Mouse (Mus musculus): ENCODE measurements around the gene Tmem54. TPM values are rescaled to one million over a fixed set of nuclear protein-coding genes. Genes with fewer than 3 reads are reported as not detected.

The Tmem54 gene
- total RNA-seq, 2 experiments from 2014 or later: not detected

DNA sequence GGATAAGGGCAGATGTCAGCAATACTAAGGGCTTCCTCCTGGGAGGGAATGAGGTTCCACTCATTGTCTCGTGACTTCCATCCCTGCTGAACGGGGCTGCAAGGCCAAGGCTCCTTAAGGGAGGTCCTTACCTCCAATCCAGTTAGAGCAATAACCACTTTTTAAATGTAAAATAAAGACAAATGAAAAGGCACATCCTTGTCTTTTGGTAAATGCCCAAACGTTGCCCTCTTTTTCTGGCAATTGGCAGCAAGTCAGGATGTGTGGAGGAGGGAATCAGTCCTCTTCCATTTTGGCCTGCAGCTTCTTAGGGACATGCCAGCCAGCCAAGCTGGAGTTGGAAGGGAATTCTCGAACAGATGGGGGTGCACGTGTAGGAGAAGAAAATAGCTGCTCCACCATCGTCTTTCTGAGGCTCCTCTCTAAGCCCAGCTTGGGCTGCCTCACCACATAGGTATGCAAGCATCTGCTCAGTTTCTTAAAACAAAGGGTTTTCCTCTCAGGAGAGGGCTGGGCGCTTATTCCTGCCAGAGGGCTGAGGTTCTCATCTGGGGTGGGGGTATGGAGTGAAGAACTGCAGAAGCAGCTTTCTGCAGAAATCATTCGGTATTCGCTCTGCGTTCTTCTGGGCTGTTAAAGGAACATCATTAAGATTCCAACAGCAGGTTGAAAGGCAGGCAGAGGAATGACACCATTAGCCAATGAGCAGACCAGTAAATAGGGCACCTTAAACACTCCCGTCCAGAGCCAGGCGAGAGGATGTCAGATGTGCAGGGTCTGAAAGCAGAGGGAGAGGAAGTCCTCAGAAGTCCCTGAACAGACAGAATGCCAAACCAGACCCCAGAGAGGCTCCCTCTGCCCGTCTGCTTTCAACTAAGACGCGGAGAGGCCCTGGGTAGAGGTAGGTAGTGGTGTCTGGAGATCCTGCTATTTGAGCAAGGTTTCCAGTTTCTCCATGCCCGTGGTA is 39.3 kb downstream of the Tmem54 start:
- intact Hi-C loops (cut with DNase I): no loop called here
- no peak for DNase-seq (ENCODE audit: low spot score)

DNA sequence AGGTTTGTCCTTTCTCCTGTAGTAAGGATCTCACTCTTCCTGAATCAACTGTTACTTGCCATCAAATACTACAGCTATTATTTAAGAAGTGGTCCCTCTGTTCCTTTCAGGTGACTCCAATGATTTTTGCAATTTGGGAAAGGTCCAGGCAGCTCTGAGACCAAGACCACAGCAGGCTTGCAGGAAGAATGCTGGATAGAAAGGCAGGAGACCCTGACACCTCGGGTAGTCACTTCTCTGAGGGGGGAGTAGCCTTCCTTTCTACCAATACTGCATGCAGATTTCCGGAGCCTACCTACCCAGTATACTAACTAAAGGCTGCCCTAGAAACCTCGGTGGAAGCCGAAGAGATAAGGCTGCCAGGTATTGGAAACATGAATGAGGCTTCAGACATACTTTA is 40.1 kb downstream of the Tmem54 start:
- DNase-seq (ENCODE audit: low spot score): no peak
- intact Hi-C loops (cut with DNase I): no loop called here

DNA sequence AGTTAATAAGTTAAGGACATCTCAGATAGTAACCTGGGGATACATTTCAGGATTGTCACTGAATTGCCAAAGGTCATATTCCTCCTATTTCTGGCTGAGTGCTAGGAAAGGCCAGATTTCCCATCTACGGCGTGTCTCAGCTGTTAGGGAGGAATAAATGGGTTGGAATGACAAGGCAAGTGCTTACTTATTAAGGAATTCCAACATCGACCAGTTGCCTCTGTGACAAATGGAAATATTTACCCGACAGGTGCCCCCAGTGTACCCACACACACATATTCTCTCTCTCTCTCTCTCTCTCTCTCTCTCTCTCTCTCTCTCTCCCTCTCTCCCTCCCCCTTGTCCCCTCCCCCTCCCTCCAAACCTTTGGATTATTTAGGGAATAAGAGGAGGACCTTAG is 40.6 kb downstream of the Tmem54 start:
- intact Hi-C loops (cut with DNase I): no loop called here
- no peak for DNase-seq (ENCODE audit: low spot score)

DNA sequence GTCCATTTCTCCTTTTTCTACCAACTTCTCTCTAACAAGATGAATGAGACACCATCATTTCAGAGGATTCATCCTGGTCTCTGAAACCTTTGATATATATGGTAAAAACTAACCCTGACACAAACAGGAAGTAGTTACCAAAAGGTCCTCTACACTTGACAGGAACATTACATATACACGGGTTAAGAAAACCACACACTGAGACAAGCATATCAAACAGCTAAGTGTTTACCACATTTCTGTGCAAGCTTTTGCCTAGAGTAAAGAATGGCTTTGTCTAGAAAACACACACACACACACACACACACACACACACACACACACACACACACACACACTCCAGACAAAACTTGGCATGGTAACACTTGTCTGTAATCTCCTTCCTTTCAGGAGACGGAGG is 41.0 kb downstream of the Tmem54 start:
- DNase-seq (ENCODE audit: low spot score): no peak
- intact Hi-C loops (cut with DNase I): no loop called here

DNA sequence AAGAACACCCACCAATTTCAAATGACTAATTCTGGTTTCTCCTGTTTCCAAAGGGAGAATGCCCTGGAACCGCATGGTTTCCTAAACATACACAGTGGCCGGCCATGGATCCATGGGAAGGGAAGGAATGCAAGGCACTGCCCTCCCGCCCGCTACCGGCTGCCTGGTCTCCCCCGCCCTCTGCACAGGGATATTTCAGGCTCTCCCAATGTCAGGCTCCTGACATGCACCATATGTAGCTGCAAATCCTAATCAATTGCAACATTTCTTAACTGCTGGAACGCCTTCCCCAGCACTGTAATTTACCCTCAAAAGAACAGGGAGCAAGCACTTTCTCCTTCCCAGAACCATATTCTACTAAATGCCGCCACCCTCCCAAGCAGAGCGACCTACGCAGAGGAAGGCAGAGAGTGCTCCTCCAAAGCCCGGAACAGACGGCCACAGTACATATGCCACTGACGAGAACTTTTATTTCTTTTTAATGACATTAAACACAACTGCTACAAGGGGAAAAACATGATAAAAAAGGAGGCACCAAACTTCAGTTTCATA is 42.3 kb downstream of the Tmem54 start:
- intact Hi-C loops (cut with DNase I): no loop called here
- DNase-seq (ENCODE audit: low spot score): no peak

DNA sequence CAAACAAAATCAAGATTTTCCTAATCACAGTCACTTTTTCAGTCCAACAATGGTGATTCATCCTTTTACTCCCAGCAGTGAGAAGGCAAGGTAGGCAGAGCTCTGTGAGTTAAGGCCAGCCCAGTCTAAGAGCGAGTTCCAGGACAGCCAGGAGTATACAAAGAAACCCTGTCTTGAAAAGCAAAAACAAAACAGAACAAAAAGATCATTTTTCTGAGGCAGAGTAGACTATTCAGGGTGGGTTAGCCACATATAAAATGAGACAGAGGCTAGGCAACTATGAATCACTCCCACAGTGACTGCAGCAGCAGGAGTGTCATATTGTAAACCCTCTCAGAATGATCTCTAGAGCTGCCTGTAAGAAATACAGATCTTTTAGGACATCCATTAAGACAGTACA is 44.0 kb downstream of the Tmem54 start:
- intact Hi-C loops (cut with DNase I): no loop called here
- no peak for DNase-seq (ENCODE audit: low spot score)

DNA sequence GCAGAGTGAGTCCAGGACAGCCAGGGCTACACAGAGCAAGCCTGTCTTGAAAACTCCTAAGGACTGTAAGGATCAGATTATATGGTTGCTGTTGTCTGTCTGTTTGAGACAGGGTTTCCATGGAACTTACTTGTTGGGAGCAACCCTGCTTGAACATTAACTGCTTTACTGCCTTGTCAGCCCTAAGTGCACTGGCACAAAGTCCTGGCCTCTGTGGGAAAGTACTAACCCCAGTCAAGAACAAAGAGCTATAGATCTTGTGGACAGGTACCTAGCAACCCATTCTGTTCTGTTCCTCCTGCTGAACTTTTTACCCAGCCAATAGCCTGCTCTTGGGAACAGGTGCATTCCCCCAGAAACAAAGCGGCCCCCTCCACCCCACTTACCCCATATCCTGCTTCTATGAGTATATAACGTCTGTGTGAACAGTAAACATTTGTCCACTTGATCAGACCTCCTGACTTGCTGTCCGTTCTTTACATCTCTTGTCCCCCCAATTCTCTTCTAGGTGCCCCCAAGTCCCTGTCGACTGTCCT is 46.0 kb downstream of the Tmem54 start:
- DNase-seq (ENCODE audit: low spot score): no peak
- intact Hi-C loops (cut with DNase I): no loop called here

DNA sequence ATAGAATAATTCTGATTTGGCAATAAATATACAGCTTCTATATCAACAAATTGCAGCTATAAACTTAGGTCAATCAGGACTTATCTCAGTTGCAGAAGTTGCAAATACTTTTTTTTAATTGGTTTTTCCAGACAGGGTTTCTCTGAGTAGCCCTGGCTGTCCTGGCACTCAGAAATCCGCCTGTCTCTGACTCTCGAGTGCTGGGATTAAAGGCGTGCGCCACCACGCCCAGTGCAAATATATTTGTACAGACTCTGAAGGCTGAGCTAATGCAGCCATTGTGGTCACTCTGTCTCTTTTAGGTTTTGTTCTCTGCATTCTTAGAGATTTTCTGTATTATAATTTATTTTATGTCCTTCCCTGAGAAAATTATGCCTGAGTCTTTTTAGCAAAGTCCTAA is 52.2 kb downstream of the Tmem54 start:
- no peak for DNase-seq (ENCODE audit: low spot score)
- intact Hi-C loops (cut with DNase I): no loop called here

DNA sequence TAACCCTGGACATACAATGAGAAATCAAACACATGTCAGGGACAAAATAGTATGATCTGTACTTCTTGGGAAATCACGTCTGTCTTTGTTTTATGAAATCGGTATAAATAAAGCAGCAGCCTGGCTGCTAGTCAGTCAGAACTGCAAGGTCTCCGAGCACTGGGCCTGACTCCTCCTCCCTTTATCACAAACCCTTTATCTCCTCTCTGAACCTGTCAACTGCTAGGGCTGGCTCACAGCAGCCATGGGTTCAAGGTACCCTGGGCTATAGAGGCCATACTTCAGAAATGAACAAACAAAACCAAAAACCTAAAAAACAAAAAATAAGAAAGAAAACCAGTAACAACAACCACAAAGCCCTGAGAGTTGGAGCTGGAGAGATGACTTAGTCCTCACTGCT is 53.2 kb downstream of the Tmem54 start:
- DNase-seq (ENCODE audit: low spot score): no peak
- intact Hi-C loops (cut with DNase I): no loop called here

DNA sequence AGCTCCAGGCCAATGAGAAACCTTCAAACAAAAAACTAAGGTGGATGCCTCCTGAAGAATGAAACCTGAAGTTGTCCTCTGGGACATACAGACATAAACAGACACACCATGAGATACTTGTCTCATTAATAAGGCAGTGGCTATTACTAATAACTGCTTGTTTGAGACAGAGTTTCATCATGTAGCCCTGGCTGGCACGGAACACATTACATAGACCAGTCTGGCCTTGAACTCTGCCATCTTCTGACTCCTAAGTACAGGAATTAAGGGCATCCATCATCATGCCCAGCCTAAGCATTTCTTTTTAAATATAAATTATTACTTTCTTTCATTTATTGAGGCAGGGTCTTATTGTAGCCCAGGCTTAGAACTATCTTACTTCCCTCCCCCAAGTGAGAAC is 55.7 kb downstream of the Tmem54 start:
- no peak for DNase-seq (ENCODE audit: low spot score)
- intact Hi-C loops (cut with DNase I): no loop called here

Other genes with a start within 250 kb of the Tmem54 start
- gene Trim62, start 222.0 kb upstream of the Tmem54 start, total RNA-seq (2021): 1 to 10 TPM; 1.2 to 1.7 TPM
- gene Azin2, start 143.1 kb upstream of the Tmem54 start, total RNA-seq (2021): 1 to 10 TPM; 2.1 to 3.2 TPM
- 10 to 100 TPM; 72.9 to 73.9 TPM for gene Ak2, start 113.6 kb upstream of the Tmem54 start, total RNA-seq (2021)
- 10 to 100 TPM; 21.8 to 21.9 TPM for gene Rnf19b, start 47.3 kb upstream of the Tmem54 start, total RNA-seq (2021)
- not detected for gene Hpca, start 16.5 kb downstream of the Tmem54 start, total RNA-seq (2021)
- 100 to 1,000 TPM; 325 TPM for gene Fndc5, start 31.5 kb downstream of the Tmem54 start, total RNA-seq (2021)
- gene S100pbp, start 84.2 kb downstream of the Tmem54 start, total RNA-seq (2021): 10 to 100 TPM; 12.9 to 14.1 TPM
- gene Yars, start 84.2 kb downstream of the Tmem54 start, total RNA-seq (2021): 10 to 100 TPM; 26.9 to 30.0 TPM
- 1 to 10 TPM; 3.3 to 6.1 TPM for gene C77080, start 155.9 kb downstream of the Tmem54 start, total RNA-seq (2021)
- 10 to 100 TPM; 15.5 to 16.3 TPM for gene Sync, start 182.1 kb downstream of the Tmem54 start, total RNA-seq (2021)
- 10 to 100 TPM; 77.5 to 84.0 TPM for gene Rbbp4, start 229.8 kb downstream of the Tmem54 start, total RNA-seq (2021)
- 10 to 100 TPM; 18.6 to 22.7 TPM for gene Zbtb8os, start 230.1 kb downstream of the Tmem54 start, total RNA-seq (2021)

All from heart, postnatal 25 days (tissue).